Mouse (Mus musculus) CD4-positive, CD25-positive, alpha-beta regulatory T cell, adult 2 months (primary cell): ENCODE measurements around the gene Ap5s1.

ENCODE experiments used
- DNase-seq: peaks from one replicate; pipeline ENCODE4 v3.0.0-alpha.2; 2012; ENCODE audit warnings: low read depth, low spot score

The Ap5s1 gene

GRCm38 (mm10) chr2:131186771-131187601 is 19.9 kb upstream of the Ap5s1 start, which contains the start of the genes Cdc25b and Spef1:
TSS of gene Cdc25b (plus strand) at chr2:131186949.
TSS of gene Spef1 (minus strand) at chr2:131187282.
- peak; percentile 90 for DNase-seq

GRCm38 (mm10) chr2:131187602-131187922 is 19.3 kb upstream of the Ap5s1 start:
- DNase-seq = no peak

GRCm38 (mm10) chr2:131188311-131188710 is 18.6 kb upstream of the Ap5s1 start:
- peak; percentile 68 for DNase-seq

- DNase-seq = peak; percentile 56
Measured at GRCm38 (mm10) chr2:131189521-131190309, 17.2 kb upstream of the Ap5s1 start.

GRCm38 (mm10) chr2:131190344-131191004 is 16.4 kb upstream of the Ap5s1 start:
- DNase-seq = peak; percentile 28

- DNase-seq = peak; percentile 50
Measured at GRCm38 (mm10) chr2:131191005-131191390, 15.9 kb upstream of the Ap5s1 start.

GRCm38 (mm10) chr2:131196606-131197316 is 10.1 kb upstream of the Ap5s1 start:
- DNase-seq = no peak

GRCm38 (mm10) chr2:131200710-131201109 is 6.2 kb upstream of the Ap5s1 start:
- no peak for DNase-seq

- no peak for DNase-seq
Measured at GRCm38 (mm10) chr2:131201262-131201661, 5.6 kb upstream of the Ap5s1 start.

GRCm38 (mm10) chr2:131203816-131204409 is 3.0 kb upstream of the Ap5s1 start:
- no peak for DNase-seq

GRCm38 (mm10) chr2:131204410-131204981 is 2.4 kb upstream of the Ap5s1 start:
- peak; percentile 22 for DNase-seq

- no peak for DNase-seq
Measured at GRCm38 (mm10) chr2:131205521-131206182, 1.2 kb upstream of the Ap5s1 start.

- DNase-seq = no peak
Measured at GRCm38 (mm10) chr2:131208356-131208755, 1.5 kb downstream of the Ap5s1 start.

GRCm38 (mm10) chr2:131209125-131209795 is 2.4 kb downstream of the Ap5s1 start:
- DNase-seq = no peak

- DNase-seq = peak; percentile 94
Measured at GRCm38 (mm10) chr2:131209969-131210792, 3.3 kb downstream of the Ap5s1 start.

GRCm38 (mm10) chr2:131211026-131211615 is 4.2 kb downstream of the Ap5s1 start:
- no peak for DNase-seq

GRCm38 (mm10) chr2:131213773-131214172 is 6.9 kb downstream of the Ap5s1 start:
- DNase-seq = no peak
